Mouse (Mus musculus) macrophage (primary cell): ENCODE measurements around the gene Kcnh1. TPM values are rescaled to one million over a fixed set of nuclear protein-coding genes. Genes with fewer than 3 reads are reported as not detected.

Source experiments
- H3K27ac ChIP-seq: fragments of 350-480 bp; formaldehyde crosslinking; 2 replicates; pipeline ENCODE4 v1.9.0; 2021
- H3K36me3 ChIP-seq: fragments of 350-480 bp; formaldehyde crosslinking; 2 replicates; pipeline ENCODE4 v1.9.0; 2021; ENCODE audit errors: inconsistent target
- H3K4me3 ChIP-seq: fragments of 350-480 bp; formaldehyde crosslinking; 2 replicates; pipeline ENCODE4 v1.9.0; 2021; ENCODE audit errors: inconsistent target
- H3K79me2 ChIP-seq: fragments of 350-480 bp; formaldehyde crosslinking; 2 replicates; pipeline ENCODE4 v1.9.0; 2021; ENCODE audit errors: inconsistent target
- WGBS: methylation state at CpG from one replicate; pipeline ENCODE4 v1.1.7; 2026; ENCODE audit warnings: inconsistent platforms; ENCODE audit not compliant: missing documents; 5-methylcytosine and 5-hydroxymethylcytosine counted together
- polyA plus RNA-seq: library from polyadenylated mRNA; stranded (reverse); fragments of 250-400 nt; gene quantifications from 3 replicates; pipeline ENCODE4 v1.2.4, GENCODE M21; 2018; ENCODE audit warnings: inconsistent platforms

The Kcnh1 gene
- polyA plus RNA-seq, 1 experiment from 2014 or later: not detected

GRCm38 (mm10) chr1:192387624-192388023, 197.1 kb downstream of the Kcnh1 start:
- Histone ChIP-seq H3K27ac (no peak overlapping the region), H3K4me3 (no peak overlapping the region), H3K79me2 (no peaks in the 10 kb centered on the region), H3K36me3 (no peaks in the 10 kb centered on the region)

DNA sequence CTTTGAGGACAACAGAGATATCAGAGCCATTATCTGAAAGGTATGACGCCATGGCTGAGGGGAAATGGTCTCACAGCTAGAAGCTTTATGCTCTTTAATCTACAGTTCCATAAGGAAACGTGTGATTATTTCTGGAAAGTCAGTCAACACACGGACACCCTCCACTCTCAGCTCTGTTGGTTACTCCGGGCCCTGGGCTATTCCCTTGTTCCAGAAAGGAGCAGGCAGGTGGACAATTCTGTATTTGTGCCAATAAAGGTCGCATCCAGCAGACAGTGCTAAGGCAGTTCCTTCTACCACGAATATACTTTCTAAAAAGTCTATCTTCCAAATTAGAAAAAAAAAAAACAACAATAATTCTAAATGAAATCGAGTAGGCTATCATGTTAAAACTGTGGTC, 200.5 kb downstream of the Kcnh1 start:
- Histone ChIP-seq H3K36me3 (no peaks in the 10 kb centered on the region), H3K79me2 (no peaks in the 10 kb centered on the region), H3K4me3 (no peak overlapping the region), H3K27ac (no peak overlapping the region)
- WGBS: 84% methylated on average over 7 of the region's 7 CpGs

GRCm38 (mm10) chr1:192392232-192392631, 201.7 kb downstream of the Kcnh1 start:
- Histone ChIP-seq H3K79me2 (no peaks in the 10 kb centered on the region), H3K4me3 (no peak overlapping the region), H3K36me3 (no peaks in the 10 kb centered on the region), H3K27ac (no peak overlapping the region)
- WGBS: 96% methylated on average over 2 of the region's 2 CpGs

GRCm38 (mm10) chr1:192399667-192400490, 209.3 kb downstream of the Kcnh1 start:
- WGBS: 80% methylated on average over 14 of the region's 14 CpGs
- no peaks in the 10 kb centered on the region for H3K79me2 ChIP-seq
- H3K4me3 ChIP-seq: no peak overlapping the region
- H3K27ac ChIP-seq: no peak overlapping the region
- H3K36me3 ChIP-seq: no peaks in the 10 kb centered on the region

GRCm38 (mm10) chr1:192400991-192401390, 210.4 kb downstream of the Kcnh1 start:
- Histone ChIP-seq H3K36me3 (no peaks in the 10 kb centered on the region), H3K27ac (no peak overlapping the region), H3K4me3 (no peak overlapping the region), H3K79me2 (no peaks in the 10 kb centered on the region)
- WGBS: 71% methylated on average over 4 of the region's 4 CpGs

DNA sequence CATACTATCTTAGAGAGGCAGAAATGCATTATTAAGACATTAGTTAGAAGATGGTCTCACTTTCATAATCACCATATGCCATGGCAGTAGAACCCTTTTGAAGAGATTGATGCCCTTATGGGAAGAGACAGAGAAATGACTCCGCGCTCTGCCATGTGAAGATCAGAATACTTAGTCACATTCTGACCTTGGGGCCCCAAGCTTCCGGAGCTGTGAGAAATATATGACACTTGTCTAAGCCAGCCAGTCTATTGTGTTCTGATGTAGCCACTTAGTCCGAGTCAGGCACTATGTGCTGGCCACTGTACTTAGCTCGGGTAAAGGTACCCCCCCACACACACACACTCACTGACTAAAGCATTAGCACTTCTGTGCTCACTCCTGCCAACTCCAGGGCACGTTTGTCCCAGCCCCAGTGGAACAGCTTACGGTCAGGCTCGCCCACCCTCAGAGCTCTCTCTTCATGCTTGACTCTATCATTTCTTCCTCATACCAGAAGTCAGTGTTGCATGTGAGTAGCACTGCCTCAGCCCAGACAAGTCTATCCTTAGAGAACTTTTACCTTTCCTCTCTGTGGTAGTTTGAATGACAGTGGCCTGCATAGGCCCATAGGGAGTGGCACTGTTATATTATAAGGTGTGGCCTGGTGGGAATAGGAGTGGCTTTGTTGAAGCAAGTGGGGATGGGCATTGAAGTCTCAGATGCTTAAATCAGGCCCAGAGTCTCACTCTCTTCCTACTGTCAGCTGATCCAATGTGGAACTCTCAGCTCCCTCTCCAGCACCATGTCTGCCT, 212.5 kb downstream of the Kcnh1 start:
- Histone ChIP-seq H3K27ac (no peak overlapping the region), H3K79me2 (no peaks in the 10 kb centered on the region), H3K36me3 (no peaks in the 10 kb centered on the region), H3K4me3 (no peak overlapping the region)
- 87% methylated on average over 8 of the region's 8 CpGs for WGBS

- Histone ChIP-seq H3K27ac (no peak overlapping the region), H3K79me2 (no peaks in the 10 kb centered on the region), H3K36me3 (no peaks in the 10 kb centered on the region), H3K4me3 (no peak overlapping the region)
- WGBS: 93% methylated on average over 4 of the region's 4 CpGs
These were observed 214.6 kb downstream of the Kcnh1 start for GRCm38 (mm10) chr1:192405136-192405535.

GRCm38 (mm10) chr1:192406589-192406988, 216.0 kb downstream of the Kcnh1 start:
- Histone ChIP-seq H3K27ac (no peak overlapping the region), H3K4me3 (no peak overlapping the region), H3K36me3 (no peaks in the 10 kb centered on the region), H3K79me2 (no peaks in the 10 kb centered on the region)
- 90% methylated on average over 5 of the region's 5 CpGs for WGBS

- WGBS: 58% methylated on average over 3 of the region's 3 CpGs
- Histone ChIP-seq H3K27ac (no peak overlapping the region), H3K4me3 (no peak overlapping the region), H3K79me2 (no peaks in the 10 kb centered on the region), H3K36me3 (no peaks in the 10 kb centered on the region)
These were observed 225.2 kb downstream of the Kcnh1 start for GRCm38 (mm10) chr1:192415813-192416212.

GRCm38 (mm10) chr1:192416241-192416821, 225.8 kb downstream of the Kcnh1 start:
- H3K79me2 ChIP-seq: no peaks in the 10 kb centered on the region
- H3K27ac ChIP-seq: no peak overlapping the region
- no peak overlapping the region for H3K4me3 ChIP-seq
- WGBS: 84% methylated on average over 9 of the region's 9 CpGs
- no peaks in the 10 kb centered on the region for H3K36me3 ChIP-seq

- Histone ChIP-seq H3K4me3 (no peak overlapping the region), H3K27ac (no peak overlapping the region), H3K36me3 (no peaks in the 10 kb centered on the region), H3K79me2 (no peaks in the 10 kb centered on the region)
- WGBS: 87% methylated on average over 5 of the region's 5 CpGs
These were observed 228.6 kb downstream of the Kcnh1 start for GRCm38 (mm10) chr1:192419176-192419575.

DNA sequence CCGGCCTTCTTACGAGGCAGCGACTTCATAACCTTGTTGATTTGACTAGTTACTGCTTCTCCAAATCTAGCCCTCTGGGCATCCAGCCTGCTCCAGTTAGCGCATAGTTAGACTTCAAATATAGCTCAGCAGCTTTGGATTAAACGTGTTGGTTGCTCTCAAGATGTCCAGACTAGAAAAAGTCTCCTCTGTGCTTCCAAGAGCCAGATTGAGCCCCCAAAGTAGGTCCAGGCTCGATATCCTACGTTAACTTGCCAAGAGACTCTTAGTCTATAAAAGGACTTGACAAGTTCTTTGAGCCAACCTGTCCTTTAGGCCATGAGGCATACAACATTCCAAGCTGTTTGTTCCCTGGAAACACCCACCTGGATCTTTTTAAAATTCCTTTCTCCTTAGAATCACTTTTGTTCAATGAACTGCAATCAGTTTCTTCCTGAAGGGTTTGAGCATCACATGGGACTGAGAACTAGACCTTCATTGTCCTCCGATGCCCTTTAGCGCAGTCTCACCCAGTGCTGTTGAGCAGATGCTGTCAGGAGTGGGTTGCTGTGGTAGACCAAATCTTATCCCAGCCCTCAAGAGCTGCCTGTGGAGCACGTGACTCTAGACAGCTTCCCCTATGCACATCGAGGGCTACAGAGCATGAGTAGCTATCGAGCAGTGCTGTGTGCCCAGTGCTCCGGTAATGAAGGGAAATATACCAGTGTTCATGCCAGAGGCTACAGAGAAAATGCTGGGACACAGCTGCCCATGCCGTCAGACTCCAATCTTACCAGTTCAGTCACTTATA, 231.0 kb downstream of the Kcnh1 start:
- H3K36me3 ChIP-seq: no peaks in the 10 kb centered on the region
- H3K4me3 ChIP-seq: no peak overlapping the region
- no peak overlapping the region for H3K27ac ChIP-seq
- H3K79me2 ChIP-seq: no peaks in the 10 kb centered on the region
- WGBS: 92% methylated on average over 14 of the region's 14 CpGs

DNA sequence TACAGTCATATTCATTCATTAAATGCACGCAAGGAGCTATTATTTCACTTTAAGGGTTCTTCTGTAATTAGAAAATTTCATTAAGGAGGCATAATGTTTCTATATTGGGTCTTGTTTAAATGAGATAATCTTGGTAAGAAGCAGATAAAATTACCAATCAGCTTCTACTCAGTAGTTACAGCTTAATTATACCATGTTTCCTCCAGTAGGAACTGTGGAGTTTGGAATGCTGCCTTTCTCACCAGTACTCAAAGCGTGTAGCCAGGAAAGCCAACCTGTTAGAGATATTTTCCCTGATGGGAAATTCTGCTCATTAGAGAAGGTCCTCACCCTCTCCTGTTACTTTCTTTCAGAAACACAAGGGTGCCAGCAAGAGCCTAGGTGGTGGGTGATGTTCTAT, 240.8 kb downstream of the Kcnh1 start:
- WGBS: 82% methylated on average over 2 of the region's 2 CpGs
- no peaks in the 10 kb centered on the region for H3K36me3 ChIP-seq
- no peak overlapping the region for H3K4me3 ChIP-seq
- H3K79me2 ChIP-seq: no peaks in the 10 kb centered on the region
- H3K27ac ChIP-seq: no peak overlapping the region

- no peak overlapping the region for H3K27ac ChIP-seq
- no peaks in the 10 kb centered on the region for H3K79me2 ChIP-seq
- WGBS: 85% methylated on average over 2 of the region's 2 CpGs
- no peak overlapping the region for H3K4me3 ChIP-seq
- H3K36me3 ChIP-seq: no peaks in the 10 kb centered on the region
These were observed 244.9 kb downstream of the Kcnh1 start for GRCm38 (mm10) chr1:192435503-192435902.
